Mouse (Mus musculus): ENCODE data around the gene Bmp3. TPM values are rescaled to one million over a fixed set of nuclear protein-coding genes. Genes with fewer than 3 reads are reported as not detected.

Bmp3 gene
- total and polyA plus RNA-seq, 3 experiments, result not detected

DNA sequence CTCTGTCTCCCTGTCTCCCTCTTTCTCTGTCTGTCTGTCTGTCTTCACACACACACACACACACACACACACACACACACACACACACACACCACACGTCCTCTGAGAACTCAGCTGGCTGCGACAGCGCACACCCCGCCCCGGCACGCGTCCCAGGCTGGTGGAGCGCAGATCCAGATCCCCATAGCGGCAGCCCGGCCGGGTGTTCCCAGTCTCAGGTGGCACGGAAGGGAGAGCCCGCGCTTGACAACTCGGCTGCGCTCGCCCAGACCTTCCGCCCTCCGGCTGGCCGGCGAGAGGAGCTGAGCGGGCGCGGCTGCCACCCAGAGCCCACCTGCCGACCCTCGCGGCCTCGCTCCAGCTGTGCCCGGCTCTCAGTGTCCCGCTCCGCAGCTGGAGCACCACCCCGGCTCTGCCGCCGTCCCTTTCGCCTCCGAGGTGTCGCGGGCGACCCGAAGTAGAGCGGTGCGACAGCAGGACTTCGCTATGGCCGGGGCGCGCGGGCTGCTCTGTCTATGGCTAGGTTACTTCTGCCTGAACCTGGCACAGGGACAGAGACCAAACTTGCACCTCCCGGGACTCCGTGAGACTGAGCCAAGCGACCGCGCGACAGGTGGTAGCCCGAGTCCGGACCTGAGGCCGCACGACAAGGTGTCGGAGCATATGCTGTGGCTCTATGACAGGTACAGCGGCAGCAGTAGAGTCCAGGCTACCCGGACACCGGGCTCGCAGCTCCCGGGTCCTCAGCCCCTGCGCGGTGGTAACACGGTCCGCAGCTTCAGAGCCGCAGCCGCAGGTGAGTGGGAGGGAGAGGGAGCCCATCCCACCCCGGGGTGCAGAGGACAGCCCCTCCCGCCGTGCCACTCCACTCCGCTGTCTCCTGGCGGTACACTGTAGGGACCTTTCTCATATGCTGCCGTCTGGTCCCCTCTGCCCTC is 681 bp downstream of the Bmp3 start:
- H3K79me2 ChIP-seq (replicated peaks; ENCODE audit: control insufficient read depth, extremely low read depth, insufficient read depth, poor library complexity, severe bottlenecking), result no peaks in the 10 kb centered on the region
- no peaks in the 10 kb centered on the region for H3K27me3 ChIP-seq (replicated peaks)
- TF ChIP-seq MAFK (IDR thresholded peaks at IDR 0.05; ENCODE audit: insufficient replicate concordance, low read length) (no peak), ZNF384 (IDR thresholded peaks at IDR 0.05; ENCODE audit: low read depth, low read length) (no peak), ZC3H11A (IDR thresholded peaks at IDR 0.05; ENCODE audit: low read depth, low read length) (no peak), SIN3A (IDR thresholded peaks at IDR 0.05; ENCODE audit: low read length) (no peak), CTCF (conservative IDR thresholded peaks at IDR 0.05 in 1 of 2, IDR thresholded peaks at IDR 0.05 in 1 of 2; ENCODE audit: low read depth in 2 of 2, low read length in 2 of 2) (no peak), POLR2A (IDR thresholded peaks at IDR 0.05; ENCODE audit: low read depth, low read length) (no peak), USF1 (IDR thresholded peaks at IDR 0.05; ENCODE audit: low read depth, low read length) (no peak), NRF1 (IDR thresholded peaks at IDR 0.05; ENCODE audit: low read depth, low read length) (no peak)
- no peaks in the 10 kb centered on the region for H3K4me1 ChIP-seq (ENCODE audit: control insufficient read depth in 1 of 2, insufficient read depth in 2 of 2)
- dilution Hi-C loops (cut with MboI; ENCODE audit: extremely low pct_ligation_motif_present, extremely low pct_unique_long_range_greater_than_20kb, low sequenced_read_pairs) (no loop called here), in situ Hi-C loops (cut with MboI; ENCODE audit: low pct_ligation_motif_present, low pct_unique_long_range_greater_than_20kb, low sequenced_read_pairs) (no loop called here)
- H3K9me3 ChIP-seq (replicated peaks; ENCODE audit: low read length), result no peaks in the 10 kb centered on the region
- DNase-seq (ENCODE audit: extremely low read depth), result no peak
- no peak overlapping the region for H3K27ac ChIP-seq (ENCODE audit: insufficient read depth, low read depth)
- no peak overlapping the region for H3K4me2 ChIP-seq (ENCODE audit: insufficient read depth, low read depth, poor library complexity, severe bottlenecking)
- no peaks in the 10 kb centered on the region for H3K36me3 ChIP-seq (replicated peaks in 1 of 2; ENCODE audit: control insufficient read depth in 1 of 2, insufficient read depth in 1 of 2, low read length in 1 of 2)
- H3K9ac ChIP-seq (ENCODE audit: insufficient read depth, low read depth), result no peak overlapping the region
- no peak overlapping the region for H3K4me3 ChIP-seq (replicated peaks in 1 of 3; ENCODE audit: low read depth in 2 of 3, low read length in 2 of 3, poor library complexity in 1 of 3)

DNA sequence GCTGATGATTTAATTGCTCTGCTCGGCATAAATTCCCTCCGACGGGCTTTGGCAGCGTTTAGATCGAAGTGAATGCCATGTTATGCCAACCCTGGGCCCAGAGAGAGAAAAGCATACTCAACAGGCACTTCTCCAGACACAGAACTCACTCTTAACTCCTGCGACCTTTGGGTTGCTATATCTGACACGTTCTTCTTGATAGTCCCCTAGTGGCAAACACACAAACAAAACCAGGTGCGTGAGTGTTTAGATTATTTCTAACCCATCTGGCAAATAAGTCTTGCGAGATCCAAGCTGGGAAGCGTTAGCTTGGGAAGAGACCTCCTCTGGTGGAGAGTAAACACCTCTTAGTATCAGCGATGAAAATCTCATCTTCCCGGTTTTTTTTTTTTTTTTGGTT is 1.5 kb downstream of the Bmp3 start:
- Histone ChIP-seq H3K4me1 (ENCODE audit: control insufficient read depth in 1 of 2, insufficient read depth in 2 of 2) (no peaks in the 10 kb centered on the region), H3K9ac (ENCODE audit: insufficient read depth, low read depth) (no peak overlapping the region), H3K4me2 (ENCODE audit: insufficient read depth, low read depth, poor library complexity, severe bottlenecking) (no peak overlapping the region), H3K4me3 (replicated peaks in 1 of 3; ENCODE audit: low read depth in 2 of 3, low read length in 2 of 3, poor library complexity in 1 of 3) (no peak overlapping the region), H3K79me2 (replicated peaks; ENCODE audit: control insufficient read depth, extremely low read depth, insufficient read depth, poor library complexity, severe bottlenecking) (no peaks in the 10 kb centered on the region), H3K27ac (ENCODE audit: insufficient read depth, low read depth) (no peak overlapping the region), H3K27me3 (replicated peaks) (no peaks in the 10 kb centered on the region), H3K36me3 (replicated peaks in 1 of 2; ENCODE audit: control insufficient read depth in 1 of 2, insufficient read depth in 1 of 2, low read length in 1 of 2) (no peaks in the 10 kb centered on the region), H3K9me3 (replicated peaks; ENCODE audit: low read length) (no peaks in the 10 kb centered on the region)
- DNase-seq (ENCODE audit: extremely low read depth), result no peak
- dilution Hi-C loops (cut with MboI; ENCODE audit: extremely low pct_ligation_motif_present, extremely low pct_unique_long_range_greater_than_20kb, low sequenced_read_pairs), result no loop called here
- no peak for TF ChIP-seq ZKSCAN1 (IDR thresholded peaks at IDR 0.05; ENCODE audit: borderline replicate concordance, low read depth, low read length)
- in situ Hi-C loops (cut with MboI; ENCODE audit: low pct_ligation_motif_present, low pct_unique_long_range_greater_than_20kb, low sequenced_read_pairs), result no loop called here

DNA sequence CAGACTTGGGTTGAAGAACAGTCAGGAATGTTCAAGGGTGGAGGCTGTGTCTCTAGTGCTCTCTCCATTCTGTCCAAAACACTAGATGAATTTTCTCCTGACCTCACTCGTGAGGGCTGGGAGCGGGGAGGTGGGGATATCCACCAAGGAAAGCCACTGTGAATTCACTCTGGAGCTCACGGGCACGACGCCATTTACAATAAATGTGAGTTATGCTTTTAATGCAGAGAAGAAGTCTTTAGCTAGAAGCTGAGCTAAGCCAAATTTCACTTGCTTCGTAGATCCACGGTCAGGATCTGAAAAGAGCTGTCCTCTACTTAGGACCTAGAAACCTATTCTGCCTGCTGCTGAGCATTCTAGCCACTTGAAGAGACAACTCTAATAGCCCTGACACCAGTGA is 2.1 kb downstream of the Bmp3 start:
- Histone ChIP-seq H3K36me3 (replicated peaks in 1 of 2; ENCODE audit: control insufficient read depth in 1 of 2, insufficient read depth in 1 of 2, low read length in 1 of 2) (no peaks in the 10 kb centered on the region), H3K79me2 (replicated peaks; ENCODE audit: control insufficient read depth, extremely low read depth, insufficient read depth, poor library complexity, severe bottlenecking) (no peaks in the 10 kb centered on the region), H3K27me3 (replicated peaks) (no peaks in the 10 kb centered on the region), H3K9me3 (replicated peaks; ENCODE audit: low read length) (no peaks in the 10 kb centered on the region), H3K4me2 (ENCODE audit: insufficient read depth, low read depth, poor library complexity, severe bottlenecking) (no peak overlapping the region), H3K9ac (ENCODE audit: insufficient read depth, low read depth) (no peak overlapping the region), H3K4me3 (replicated peaks in 1 of 3; ENCODE audit: low read depth in 2 of 3, low read length in 2 of 3, poor library complexity in 1 of 3) (no peak overlapping the region), H3K4me1 (ENCODE audit: control insufficient read depth in 1 of 2, insufficient read depth in 2 of 2) (no peaks in the 10 kb centered on the region), H3K27ac (ENCODE audit: insufficient read depth, low read depth) (no peak overlapping the region)
- no peak for DNase-seq (ENCODE audit: extremely low read depth)
- dilution Hi-C loops (cut with MboI; ENCODE audit: extremely low pct_ligation_motif_present, extremely low pct_unique_long_range_greater_than_20kb, low sequenced_read_pairs) (no loop called here), in situ Hi-C loops (cut with MboI; ENCODE audit: low pct_ligation_motif_present, low pct_unique_long_range_greater_than_20kb, low sequenced_read_pairs) (no loop called here)
- TF ChIP-seq TBP (conservative IDR thresholded peaks at IDR 0.05; ENCODE audit: low read depth, low read length) (no peak), CHD2 (IDR thresholded peaks at IDR 0.05; ENCODE audit: low read length) (no peak), ZC3H11A (IDR thresholded peaks at IDR 0.05; ENCODE audit: low read depth, low read length) (no peak), KAT2A (IDR thresholded peaks at IDR 0.05; ENCODE audit: insufficient replicate concordance, low read length) (no peak), USF1 (IDR thresholded peaks at IDR 0.05; ENCODE audit: low read depth, low read length) (no peak), TCF12 (IDR thresholded peaks at IDR 0.05; ENCODE audit: low read depth, low read length) (no peak), NRF1 (IDR thresholded peaks at IDR 0.05; ENCODE audit: low read depth, low read length) (no peak), POLR2A (IDR thresholded peaks at IDR 0.05; ENCODE audit: low read depth, low read length) (no peak), JUND (conservative IDR thresholded peaks at IDR 0.05; ENCODE audit: low read depth, low read length) (no peak), EP300 (IDR thresholded peaks at IDR 0.05; ENCODE audit: low read length) (no peak), MXI1 (IDR thresholded peaks at IDR 0.05; ENCODE audit: low read depth, low read length) (no peak), UBTF (IDR thresholded peaks at IDR 0.05; ENCODE audit: low read depth, low read length) (no peak), CHD1 (IDR thresholded peaks at IDR 0.05; ENCODE audit: low read depth, low read length) (no peak), MAZ (IDR thresholded peaks at IDR 0.05; ENCODE audit: low read depth, low read length) (no peak), IRF4 (IDR thresholded peaks at IDR 0.05; ENCODE audit: low read depth, low read length) (no peak), MYC (IDR thresholded peaks at IDR 0.05; ENCODE audit: low read depth, low read length) (no peak), MEF2A (IDR thresholded peaks at IDR 0.05; ENCODE audit: borderline replicate concordance, low read depth, low read length) (no peak), ELF1 (IDR thresholded peaks at IDR 0.05; ENCODE audit: low read depth, low read length) (no peak), ETS1 (conservative IDR thresholded peaks at IDR 0.05; ENCODE audit: low read depth, low read length) (no peak)
